Mouse (Mus musculus) erythroblast, embryonic 14.5 days (primary cell): Measurements from ENCODE around the gene Snx12. TPM values are rescaled to one million over a fixed set of nuclear protein-coding genes. Genes with fewer than 3 reads are reported as not detected.
A peak's percentile ranks its signal among the peaks of the same experiment; 100 is the strongest.

Experiments used
- H3K27me3 ChIP-seq: 2 replicates; pipeline ENCODE4 v1.6.1; 2012; ENCODE audit warnings: inconsistent platforms; ENCODE audit not compliant: control insufficient read depth
- H3K36me3 ChIP-seq: 2 replicates; pipeline ENCODE4 v1.6.1; 2012; ENCODE audit warnings: mild to moderate bottlenecking, inconsistent platforms; ENCODE audit not compliant: control insufficient read depth
- H3K4me1 ChIP-seq: 2 replicates; pipeline ENCODE4 v1.6.1; 2012; ENCODE audit warnings: inconsistent platforms; ENCODE audit not compliant: control insufficient read depth
- H3K4me3 ChIP-seq: replicated peaks from 2 replicates; pipeline ENCODE3; 2012; ENCODE audit warnings: moderate library complexity, mild to moderate bottlenecking, inconsistent platforms
- H3K9me3 ChIP-seq: 2 replicates; pipeline ENCODE4 v1.6.1; 2012; ENCODE audit warnings: low read length, inconsistent platforms, mixed read lengths; ENCODE audit not compliant: control insufficient read depth
- GATA1 ChIP-seq: IDR thresholded peaks from 2 replicates; pipeline ENCODE4 v1.6.1; 2012; ENCODE audit warnings: low read length, inconsistent platforms, mixed read lengths
- TAL1 ChIP-seq: IDR thresholded peaks from 3 replicates; pipeline ENCODE4 v1.6.1; 2012; ENCODE audit warnings: low read length, inconsistent platforms, mixed read lengths
- polyA plus RNA-seq: library from polyadenylated mRNA; stranded (reverse); fragments of >175 nt; gene quantifications from 2 replicates; pipeline ENCODE4 v1.2.3, GENCODE M21; 2012

The Snx12 gene
- polyA plus RNA-seq, 1 experiment = 1.9 TPM

- Histone ChIP-seq H3K27me3 (peaks cover 6% of the 10 kb centered on the region; the same call in 1 of the 2 replicates), H3K9me3 (peaks cover 15% of the 10 kb centered on the region), H3K36me3 (peaks cover 37% of the 10 kb centered on the region), H3K4me1 (peaks cover 15% of the 10 kb centered on the region), H3K4me3 (peak within 1 kb of the TSS; percentile 76)
- TF ChIP-seq TAL1 = no peak
- peak; percentile 77 for TF ChIP-seq GATA1
Observed at GRCm38 (mm10) chrX:101253952-101254729, 31.8 kb upstream of the Snx12 start, which contains the start of gene Foxo4. Gene Foxo4, plus strand, starts transcription at chrX:101254528.

GRCm38 (mm10) chrX:101245011-101245410 lies 22.6 kb upstream of the Snx12 start:
- no peak for TF ChIP-seq GATA1
- no peak for TF ChIP-seq TAL1
- Histone ChIP-seq H3K27me3 (peaks cover 14% of the 10 kb centered on the region; the same call in 1 of the 2 replicates), H3K36me3 (no peaks in the 10 kb centered on the region), H3K4me1 (no peaks in the 10 kb centered on the region), H3K4me3 (no peak overlapping the region), H3K9me3 (no peaks in the 10 kb centered on the region)

- no peaks in the 10 kb centered on the region for H3K9me3 ChIP-seq
- TF ChIP-seq TAL1 (no peak), GATA1 (no peak)
- no peaks in the 10 kb centered on the region for H3K36me3 ChIP-seq
- peaks cover 14% of the 10 kb centered on the region; the same call in 1 of the 2 replicates for H3K27me3 ChIP-seq
- peaks cover 19% of the 10 kb centered on the region for H3K4me1 ChIP-seq
- H3K4me3 ChIP-seq = peak overlapping the region; percentile 80
Observed at GRCm38 (mm10) chrX:101222796-101223162, 416 bp upstream of the Snx12 start.

- H3K4me1 ChIP-seq = no peaks in the 10 kb centered on the region
- TF ChIP-seq GATA1 (no peak), TAL1 (no peak)
- H3K27me3 ChIP-seq = no peaks in the 10 kb centered on the region
- no peak overlapping the region for H3K4me3 ChIP-seq
- H3K36me3 ChIP-seq = no peaks in the 10 kb centered on the region
- H3K9me3 ChIP-seq = no peaks in the 10 kb centered on the region
Observed at GRCm38 (mm10) chrX:101189285-101189684, 33.1 kb downstream of the Snx12 start.

GRCm38 (mm10) chrX:101187647-101188046 lies 34.7 kb downstream of the Snx12 start:
- Histone ChIP-seq H3K4me1 (no peaks in the 10 kb centered on the region; the same call in 1 of the 2 replicates), H3K4me3 (no peak overlapping the region), H3K27me3 (no peaks in the 10 kb centered on the region), H3K9me3 (no peaks in the 10 kb centered on the region), H3K36me3 (no peaks in the 10 kb centered on the region)
- TF ChIP-seq TAL1 = no peak
- TF ChIP-seq GATA1 = no peak

GRCm38 (mm10) chrX:101173388-101173787 lies 49.0 kb downstream of the Snx12 start:
- Histone ChIP-seq H3K4me3 (no peak overlapping the region), H3K4me1 (no peaks in the 10 kb centered on the region), H3K9me3 (no peaks in the 10 kb centered on the region), H3K36me3 (no peaks in the 10 kb centered on the region), H3K27me3 (no peaks in the 10 kb centered on the region)
- no peak for TF ChIP-seq GATA1
- no peak for TF ChIP-seq TAL1

- Histone ChIP-seq H3K4me3 (no peak overlapping the region), H3K27me3 (no peaks in the 10 kb centered on the region), H3K36me3 (no peaks in the 10 kb centered on the region), H3K4me1 (no peaks in the 10 kb centered on the region), H3K9me3 (no peaks in the 10 kb centered on the region)
- no peak for TF ChIP-seq GATA1
Observed at GRCm38 (mm10) chrX:101168425-101168824, 53.9 kb downstream of the Snx12 start.

- no peaks in the 10 kb centered on the region for H3K4me1 ChIP-seq
- TF ChIP-seq TAL1 (no peak), GATA1 (no peak)
- no peak overlapping the region for H3K4me3 ChIP-seq
- H3K27me3 ChIP-seq = no peaks in the 10 kb centered on the region
- no peaks in the 10 kb centered on the region for H3K36me3 ChIP-seq
- H3K9me3 ChIP-seq = no peaks in the 10 kb centered on the region
Observed at GRCm38 (mm10) chrX:101163739-101164138, 58.6 kb downstream of the Snx12 start.

GRCm38 (mm10) chrX:101163278-101163677 lies 59.1 kb downstream of the Snx12 start:
- no peaks in the 10 kb centered on the region for H3K27me3 ChIP-seq
- H3K4me1 ChIP-seq = no peaks in the 10 kb centered on the region
- H3K9me3 ChIP-seq = no peaks in the 10 kb centered on the region
- H3K4me3 ChIP-seq = no peak overlapping the region
- H3K36me3 ChIP-seq = no peaks in the 10 kb centered on the region
- TF ChIP-seq GATA1 = no peak
- TF ChIP-seq TAL1 = no peak
